Mouse (Mus musculus) ES-Bruce4 (cell line): ENCODE data around the gene Prrc2a. TPM values are rescaled to one million over a fixed set of nuclear protein-coding genes. Genes with fewer than 3 reads are reported as not detected.

Source experiments
- H3K27ac ChIP-seq: 2 replicates; pipeline ENCODE4 v1.5.1; 2012; ENCODE audit warnings: low read length, inconsistent platforms; ENCODE audit not compliant: insufficient read depth
- H3K27me3 ChIP-seq: 2 replicates; pipeline ENCODE4 v1.6.1; 2012; ENCODE audit warnings: mild to moderate bottlenecking, low read length, inconsistent platforms; ENCODE audit not compliant: control insufficient read depth, poor library complexity, insufficient read depth, severe bottlenecking
- H3K36me3 ChIP-seq: 2 replicates; pipeline ENCODE4 v1.6.1; 2012; ENCODE audit warnings: inconsistent platforms, mild to moderate bottlenecking, low read length, moderate library complexity; ENCODE audit not compliant: control insufficient read depth, poor library complexity, insufficient read depth, severe bottlenecking
- H3K4me1 ChIP-seq: one replicate; pipeline ENCODE4 v1.8.1; 2011; ENCODE audit warnings: low read length; ENCODE audit not compliant: control insufficient read depth, insufficient read depth
- H3K4me3 ChIP-seq: 2 replicates; pipeline ENCODE4 v1.5.1; 2011; ENCODE audit warnings: low read depth, mild to moderate bottlenecking, low read length
- H3K9ac ChIP-seq: 2 replicates; pipeline ENCODE4 v1.6.1; 2012; ENCODE audit warnings: low read depth, mild to moderate bottlenecking, inconsistent platforms; ENCODE audit not compliant: poor library complexity, severe bottlenecking
- H3K9me3 ChIP-seq: replicated peaks from 2 replicates; pipeline ENCODE4 v1.6.1; 2012; ENCODE audit warnings: mild to moderate bottlenecking, low read length, inconsistent platforms; ENCODE audit not compliant: control insufficient read depth, poor library complexity, insufficient read depth, severe bottlenecking
- CTCF ChIP-seq: IDR thresholded peaks from one replicate; pipeline ENCODE4 v1.8.1; 2011; ENCODE audit warnings: low read depth, low read length
- EP300 ChIP-seq: IDR thresholded peaks from 2 replicates; pipeline ENCODE4 v1.6.1; 2011; ENCODE audit warnings: low read depth, low read length; ENCODE audit not compliant: insufficient read depth
- POLR2A ChIP-seq: IDR thresholded peaks from one replicate; pipeline ENCODE4 v1.8.1; 2011; ENCODE audit warnings: low read length; ENCODE audit not compliant: insufficient read depth
- polyA plus RNA-seq: library from polyadenylated mRNA; stranded (reverse); fragments of >200 nt; gene quantifications from 2 replicates; pipeline ENCODE4 v1.2.4, GENCODE M21; 2011; ENCODE audit warnings: low read depth; ENCODE audit not compliant: missing spikeins, insufficient read depth, insufficient read length

The Prrc2a gene
- polyA plus RNA-seq, 1 experiment: 236 TPM

DNA sequence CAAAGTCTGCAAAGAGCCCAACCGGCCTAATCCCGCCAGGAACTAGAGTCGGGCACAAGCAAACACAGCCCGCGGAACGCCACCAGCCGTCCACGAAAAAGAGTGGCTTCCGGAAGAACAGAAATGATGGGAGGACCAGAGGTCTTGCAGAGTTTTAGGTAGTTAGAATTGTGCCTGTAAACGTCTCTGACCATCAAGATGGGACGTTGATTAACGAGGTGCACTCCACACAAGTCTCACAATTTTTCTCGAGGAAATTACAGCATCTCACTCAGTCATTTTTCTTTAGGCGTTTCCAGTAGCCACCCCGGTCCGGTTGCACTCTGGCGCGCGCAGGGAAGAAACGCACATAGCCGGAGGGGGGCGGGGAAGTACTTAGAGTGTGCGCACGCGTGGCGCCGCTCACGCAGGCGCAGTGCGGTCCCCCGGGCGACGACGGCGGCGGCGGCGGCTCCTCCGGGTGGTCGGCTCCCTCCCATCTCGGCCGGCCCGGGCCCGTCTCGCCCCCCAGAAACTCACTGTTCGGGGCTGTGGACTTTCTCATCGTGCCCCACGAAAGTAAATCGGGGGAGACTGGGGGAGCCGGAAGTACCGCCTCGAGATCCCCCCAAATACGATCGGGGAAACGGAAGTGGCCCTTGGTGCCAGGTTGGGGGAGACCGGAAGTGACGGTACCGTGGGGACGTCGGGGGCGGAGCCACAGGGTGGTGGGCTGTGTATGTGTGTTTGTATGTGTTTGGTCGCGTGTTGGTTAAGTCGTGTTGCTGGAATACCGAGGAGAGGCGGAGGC, 29.7 kb downstream of the Prrc2a start, which contains the start of gene Bag6:
TSS of gene Bag6 (plus strand) at position 378 of the 790 bp plus-strand sequence.
- TF ChIP-seq CTCF (no peak), POLR2A (no peak), EP300 (0 out of 2 replicates have a peak, but pooled peaks have one; percentile 19)
- Histone ChIP-seq H3K27ac (peak within 1 kb of the TSS; percentile 80), H3K9ac (peak within 1 kb of the TSS; percentile 73), H3K36me3 (peaks cover 14% of the 10 kb centered on the region), H3K4me1 (peaks cover 1% of the 10 kb centered on the region), H3K4me3 (peak within 1 kb of the TSS; percentile 82), H3K27me3 (no peaks in the 10 kb centered on the region), H3K9me3 (no peaks in the 10 kb centered on the region)

DNA sequence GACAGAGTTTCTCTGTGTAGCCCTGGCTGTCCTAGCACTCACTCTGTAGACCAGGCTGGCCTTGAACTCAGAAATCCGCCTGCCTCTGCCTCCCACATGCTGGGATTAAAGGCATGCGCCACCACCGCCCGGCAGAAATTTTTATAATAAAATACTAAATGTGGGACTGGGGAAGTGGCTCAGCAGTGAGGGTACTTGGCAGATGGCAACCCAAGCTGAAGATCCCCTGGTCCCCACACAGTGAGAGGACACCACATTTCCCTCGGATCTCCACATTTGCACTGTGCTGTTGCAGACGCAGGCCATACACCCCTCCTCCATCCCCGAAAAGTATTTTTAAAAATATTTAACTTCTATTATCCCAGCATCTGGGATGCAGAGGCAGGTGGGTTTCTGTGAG, 31.2 kb downstream of the Prrc2a start:
- peaks cover 1% of the 10 kb centered on the region for H3K4me1 ChIP-seq
- H3K4me3 ChIP-seq: no peak overlapping the region
- H3K36me3 ChIP-seq: peaks cover 4% of the 10 kb centered on the region
- H3K27me3 ChIP-seq: no peaks in the 10 kb centered on the region
- no peak overlapping the region for H3K9ac ChIP-seq
- TF ChIP-seq CTCF (no peak), EP300 (no peak), POLR2A (no peak)
- no peak overlapping the region for H3K27ac ChIP-seq
- no peaks in the 10 kb centered on the region for H3K9me3 ChIP-seq

DNA sequence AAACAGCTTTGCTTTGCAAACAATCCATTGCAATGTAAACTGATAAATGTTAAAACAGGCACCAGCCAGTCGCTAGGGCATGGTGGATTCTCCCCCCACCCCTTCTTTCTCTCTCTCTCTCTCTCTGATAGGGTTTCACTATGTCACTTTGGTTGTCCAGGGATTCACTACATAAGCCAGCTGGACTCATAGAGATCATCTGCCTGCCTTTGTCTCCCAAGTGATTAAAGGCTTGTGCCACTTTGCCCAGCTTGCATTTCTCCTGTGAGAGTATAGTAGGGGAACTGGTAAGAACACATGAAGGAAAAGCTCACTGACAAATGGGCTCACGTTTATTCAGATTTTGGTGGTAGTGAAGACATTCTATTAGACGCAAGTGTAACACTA, 32.5 kb downstream of the Prrc2a start:
- Histone ChIP-seq H3K9me3 (no peaks in the 10 kb centered on the region), H3K4me3 (no peak overlapping the region), H3K27me3 (no peaks in the 10 kb centered on the region), H3K36me3 (no peaks in the 10 kb centered on the region), H3K4me1 (peaks cover 1% of the 10 kb centered on the region), H3K27ac (no peak overlapping the region), H3K9ac (no peak overlapping the region)
- no peak for TF ChIP-seq POLR2A
- TF ChIP-seq CTCF: no peak

DNA sequence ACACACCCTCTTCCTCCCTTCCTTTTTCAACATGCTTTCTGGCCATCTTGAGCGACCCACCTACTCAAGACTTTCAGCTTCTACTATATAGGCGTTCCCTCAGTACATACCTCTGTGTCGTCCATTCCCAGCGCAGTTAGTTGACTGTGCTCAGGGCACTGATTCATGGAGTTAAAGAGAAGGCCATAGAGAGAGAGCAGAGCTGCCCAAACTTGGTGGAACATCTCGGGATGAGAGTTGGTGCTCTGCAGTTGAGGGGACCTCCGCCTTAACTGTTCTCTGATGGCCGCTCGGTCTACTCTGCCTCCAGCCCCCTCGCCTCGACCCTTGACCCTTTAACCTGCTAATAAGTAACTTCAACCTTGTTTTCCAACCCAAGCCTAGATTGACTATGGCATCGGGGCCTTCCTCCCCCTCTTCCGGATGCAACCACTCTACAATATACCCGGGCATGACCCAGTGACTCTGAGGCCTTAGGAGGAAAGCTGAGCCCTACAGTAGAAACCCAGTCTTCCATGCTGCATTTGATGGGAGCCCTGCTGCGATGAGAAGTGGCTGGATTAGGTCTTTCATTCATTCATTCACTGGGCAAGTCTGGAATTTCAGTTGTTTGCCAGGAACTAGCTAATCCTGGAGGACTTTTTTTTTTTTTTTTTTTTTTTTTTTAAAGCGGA, 33.1 kb downstream of the Prrc2a start, which contains the start of gene Apom:
TSS of gene Apom (minus strand) at position 551 of the 674 bp plus-strand sequence.
- H3K36me3 ChIP-seq: no peaks in the 10 kb centered on the region
- peaks cover under 1% of the 10 kb centered on the region for H3K4me1 ChIP-seq
- H3K27me3 ChIP-seq: no peaks in the 10 kb centered on the region
- no peak within 1 kb of the TSS for H3K27ac ChIP-seq
- no peak within 1 kb of the TSS for H3K9ac ChIP-seq
- no peak for TF ChIP-seq POLR2A
- TF ChIP-seq EP300: no peak
- no peak for TF ChIP-seq CTCF
- H3K9me3 ChIP-seq: no peaks in the 10 kb centered on the region
- no peak within 1 kb of the TSS for H3K4me3 ChIP-seq

DNA sequence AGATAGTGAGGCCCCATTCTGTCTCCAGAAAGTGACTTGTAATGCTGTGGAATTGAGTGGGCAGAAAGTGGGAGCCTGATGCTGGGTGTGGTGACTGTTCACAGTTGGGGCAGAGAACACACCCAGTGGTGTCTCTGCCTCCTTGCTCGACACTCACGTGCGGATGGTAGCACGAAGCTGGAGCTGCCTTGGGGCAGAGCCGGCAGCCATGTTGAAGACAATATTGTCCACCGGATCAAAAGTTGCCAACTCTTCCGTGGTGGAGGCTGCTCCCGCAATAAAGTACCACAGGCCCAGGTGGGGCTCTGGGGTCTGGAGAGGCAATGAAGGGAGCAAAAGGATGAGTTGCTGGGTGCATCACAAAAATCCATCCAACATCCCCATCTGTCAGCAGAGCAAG, 33.7 kb downstream of the Prrc2a start:
- Histone ChIP-seq H3K9ac (no peak overlapping the region), H3K9me3 (no peaks in the 10 kb centered on the region), H3K27me3 (no peaks in the 10 kb centered on the region), H3K27ac (no peak overlapping the region), H3K4me1 (no peaks in the 10 kb centered on the region), H3K4me3 (no peak overlapping the region), H3K36me3 (no peaks in the 10 kb centered on the region)
- TF ChIP-seq EP300 (no peak), POLR2A (no peak), CTCF (no peak)

DNA sequence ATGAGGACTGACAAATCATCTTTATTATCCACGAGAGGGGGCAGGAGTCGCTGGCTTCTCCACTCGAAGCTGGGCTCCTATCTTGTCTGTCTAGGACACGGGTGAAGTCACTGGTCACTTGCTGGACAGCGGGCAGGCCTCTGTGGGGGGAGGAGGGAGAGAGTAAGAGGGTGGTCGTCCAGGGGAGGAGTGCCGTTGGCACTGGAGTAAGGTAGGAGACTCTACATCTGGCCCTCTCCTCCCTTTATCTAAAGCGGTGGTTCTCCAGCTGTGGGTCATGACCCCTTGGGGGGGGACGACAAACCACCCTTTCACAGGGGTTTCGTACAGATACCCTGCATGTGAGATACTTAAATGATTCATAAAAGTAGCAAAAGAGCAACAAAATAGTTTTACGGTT, 35.7 kb downstream of the Prrc2a start:
- Histone ChIP-seq H3K9me3 (no peaks in the 10 kb centered on the region), H3K27me3 (no peaks in the 10 kb centered on the region), H3K27ac (no peak overlapping the region), H3K36me3 (peaks cover 3% of the 10 kb centered on the region), H3K4me3 (no peak overlapping the region), H3K4me1 (no peaks in the 10 kb centered on the region), H3K9ac (no peak overlapping the region)
- no peak for TF ChIP-seq EP300
- no peak for TF ChIP-seq CTCF
- no peak for TF ChIP-seq POLR2A
